Mouse (Mus musculus) heart, embryonic 14.5 days (tissue): ENCODE data around the gene Nrip1. TPM values are rescaled to one million over a fixed set of nuclear protein-coding genes. Genes with fewer than 3 reads are reported as not detected.

Experiments used
- ATAC-seq: fragments of 200-750 bp; cut with Nextera tagmentation; 2 replicates; pipeline ENCODE4 v1.8.0; 2017; ENCODE audit warnings: low read depth, moderate TSS enrichment; ENCODE audit not compliant: insufficient number of reproducible peaks, insufficient read depth, low FRiP score
- H3K27ac ChIP-seq, 2 experiments: fragments of 200-500 bp in 1 of 2; fragments of 300-500 bp in 1 of 2; sonication (generic) in 1 of 2; replicated peaks in 1 of 2; 2 replicates each; pipeline ENCODE4 v1.5.1; 2012 to 2014; ENCODE audit warnings: low read depth in 2 of 2, low read length in 2 of 2, control low read depth in 1 of 2, mild to moderate bottlenecking in 1 of 2, mixed read lengths in 1 of 2; ENCODE audit not compliant: control insufficient read depth in 1 of 2, insufficient read depth in 1 of 2
- H3K27me3 ChIP-seq: fragments of 300-500 bp; sonication (generic); 2 replicates; pipeline ENCODE4 v1.6.1; 2014; ENCODE audit warnings: mild to moderate bottlenecking, low read length, control low read depth; ENCODE audit not compliant: control insufficient read depth, insufficient read depth
- H3K36me3 ChIP-seq: fragments of 300-500 bp; sonication (generic); 2 replicates; pipeline ENCODE4 v1.6.1; 2014; ENCODE audit warnings: mild to moderate bottlenecking, control low read depth, low read length, mixed read lengths; ENCODE audit not compliant: control insufficient read depth, insufficient read depth
- H3K4me1 ChIP-seq, 2 experiments: fragments of 200-500 bp in 1 of 2; fragments of 300-500 bp in 1 of 2; sonication (generic) in 1 of 2; 2 replicates each; pipeline ENCODE4 v1.6.1; 2012 to 2014; ENCODE audit warnings: low read length in 2 of 2, control low read depth in 1 of 2, mixed read lengths in 1 of 2; ENCODE audit not compliant: control insufficient read depth in 2 of 2, insufficient read depth in 2 of 2
- H3K4me2 ChIP-seq: fragments of 300-500 bp; sonication (generic); 2 replicates; pipeline ENCODE4 v1.6.1; 2014; ENCODE audit warnings: mild to moderate bottlenecking, low read length
- H3K4me3 ChIP-seq, 2 experiments: fragments of 200-500 bp in 1 of 2; fragments of 300-500 bp in 1 of 2; sonication (generic) in 1 of 2; 2 replicates each; pipeline ENCODE4 v1.5.1; 2012 to 2014; ENCODE audit warnings: low read length in 2 of 2, mild to moderate bottlenecking in 2 of 2, control low read depth in 1 of 2, low read depth in 1 of 2, moderate library complexity in 1 of 2; ENCODE audit not compliant: control insufficient read depth in 1 of 2, insufficient read depth in 1 of 2
- H3K9ac ChIP-seq: fragments of 300-500 bp; sonication (generic); 2 replicates; pipeline ENCODE4 v1.6.1; 2014; ENCODE audit warnings: mild to moderate bottlenecking, low read length
- H3K9me3 ChIP-seq: fragments of 300-500 bp; sonication (generic); 2 replicates; pipeline ENCODE4 v1.6.1; 2016; ENCODE audit warnings: low read length, control low read depth; ENCODE audit not compliant: control insufficient read depth
- WGBS: fragments of 180-500 bp; shearing (Covaris S2); extraction: QIAGEN DNeasy Blood & Tissue Kit; methylation state at CpG from one replicate; pipeline ENCODE4 v1.1.7; 2014; 5-methylcytosine and 5-hydroxymethylcytosine counted together
- polyA plus RNA-seq: library from polyadenylated mRNA; unstranded; fragments of >200 nt; fragmentation: Nextera tagmentation; extraction: Ambion mirVana; gene quantifications from 2 replicates; pipeline ENCODE4 v1.2.1, GENCODE M21; 2014

Nrip1 gene
- polyA plus RNA-seq, 1 experiment from 2014 or later = 20.8 TPM

GRCm38 (mm10) chr16:76293765-76294463 is 79.7 kb downstream of the Nrip1 start:
- no peaks in the 10 kb centered on the region for H3K27me3 ChIP-seq
- H3K36me3 ChIP-seq = peaks cover 51% of the 10 kb centered on the region
- H3K4me2 ChIP-seq = peak overlapping the region; percentile 9; the same call in 1 of the 2 replicates
- no peak overlapping the region for H3K4me3 ChIP-seq
- H3K9me3 ChIP-seq = no peaks in the 10 kb centered on the region
- 45% methylated on average over 20 of the region's 20 CpGs for WGBS
- H3K27ac ChIP-seq = peak overlapping the region; percentile 19 to 68
- H3K4me1 ChIP-seq = peaks cover 18 to 28% of the 10 kb centered on the region in 2 experiments
- peak; percentile 80 for ATAC-seq
- no peak overlapping the region; the same call in 1 of the 2 replicates for H3K9ac ChIP-seq

GRCm38 (mm10) chr16:76293176-76293575 is 80.5 kb downstream of the Nrip1 start:
- Histone ChIP-seq H3K4me2 (peak overlapping the region; percentile 9; the same call in 1 of the 2 replicates), H3K9ac (no peak overlapping the region), H3K27ac (no peak overlapping the region), H3K4me3 (no peak overlapping the region), H3K4me1 (peaks cover 18 to 26% of the 10 kb centered on the region in 2 experiments), H3K9me3 (no peaks in the 10 kb centered on the region), H3K27me3 (no peaks in the 10 kb centered on the region), H3K36me3 (peaks cover 51% of the 10 kb centered on the region)
- 93% methylated on average over 21 of the region's 21 CpGs for WGBS
- ATAC-seq = no peak

GRCm38 (mm10) chr16:76292656-76293055 is 81.0 kb downstream of the Nrip1 start:
- Histone ChIP-seq H3K9me3 (no peaks in the 10 kb centered on the region), H3K4me3 (no peak overlapping the region), H3K4me1 (peaks cover 18 to 21% of the 10 kb centered on the region in 2 experiments), H3K9ac (no peak overlapping the region), H3K4me2 (no peak overlapping the region), H3K27ac (no peak overlapping the region), H3K36me3 (peaks cover 51% of the 10 kb centered on the region), H3K27me3 (no peaks in the 10 kb centered on the region)
- WGBS = 80% methylated on average over 15 of the region's 15 CpGs
- ATAC-seq = no peak

DNA sequence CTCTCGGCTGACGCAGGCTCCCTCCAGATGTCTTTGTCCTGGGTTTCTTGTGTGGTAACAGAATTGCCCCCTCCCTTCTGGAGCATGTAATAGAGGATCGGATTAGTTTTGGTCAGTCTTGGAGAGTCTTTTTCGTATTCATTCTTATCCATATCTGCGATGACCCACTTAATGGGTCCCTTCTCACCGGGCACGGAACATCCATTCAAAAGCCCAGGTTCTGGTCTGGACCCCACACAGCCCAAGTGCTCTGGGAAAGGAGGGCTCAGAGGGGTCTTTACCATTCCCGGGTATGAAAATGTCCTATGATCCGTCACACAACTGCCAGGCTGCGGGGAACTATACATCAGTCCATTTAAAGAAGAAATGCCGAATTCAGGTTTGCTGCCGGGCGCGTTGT is 82.3 kb downstream of the Nrip1 start:
- Histone ChIP-seq H3K36me3 (peaks cover 51% of the 10 kb centered on the region), H3K4me3 (no peak overlapping the region), H3K4me2 (no peak overlapping the region), H3K9ac (no peak overlapping the region), H3K4me1 (peaks cover 18 to 21% of the 10 kb centered on the region in 2 experiments), H3K9me3 (no peaks in the 10 kb centered on the region), H3K27ac (no peak overlapping the region), H3K27me3 (no peaks in the 10 kb centered on the region)
- WGBS = 94% methylated on average over 14 of the region's 14 CpGs
- no peak for ATAC-seq

DNA sequence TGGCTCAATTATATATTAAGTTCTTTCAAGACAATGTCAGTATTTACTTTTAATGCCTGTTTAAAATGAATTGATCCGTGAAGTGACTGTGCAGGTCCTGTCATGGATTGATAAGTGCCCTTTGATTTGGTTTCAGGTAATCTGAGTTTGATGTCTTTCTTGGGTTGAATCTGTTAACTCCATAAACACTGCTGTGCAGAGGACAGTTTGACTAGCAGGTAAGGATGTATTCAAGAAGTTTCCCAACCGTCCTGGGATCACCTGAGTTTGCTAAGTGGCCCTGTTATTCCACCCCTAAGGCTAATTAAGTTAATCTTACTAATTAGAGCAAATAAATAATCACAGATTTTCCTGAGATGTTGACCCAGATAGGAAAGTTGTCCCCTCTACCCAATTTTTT is 84.1 kb downstream of the Nrip1 start:
- H3K27me3 ChIP-seq = no peaks in the 10 kb centered on the region
- peaks cover 51% of the 10 kb centered on the region for H3K36me3 ChIP-seq
- peaks cover 13 to 15% of the 10 kb centered on the region in 2 experiments for H3K4me1 ChIP-seq
- H3K4me2 ChIP-seq = no peak overlapping the region
- no peaks in the 10 kb centered on the region for H3K9me3 ChIP-seq
- no peak overlapping the region for H3K4me3 ChIP-seq
- no peak for ATAC-seq
- H3K9ac ChIP-seq = no peak overlapping the region
- 90% methylated on average over 2 of the region's 2 CpGs for WGBS
- no peak overlapping the region for H3K27ac ChIP-seq

- no peak overlapping the region for H3K9ac ChIP-seq
- no peaks in the 10 kb centered on the region for H3K36me3 ChIP-seq
- H3K9me3 ChIP-seq = no peaks in the 10 kb centered on the region
- H3K27ac ChIP-seq = no peak overlapping the region
- H3K4me2 ChIP-seq = no peak overlapping the region
- H3K4me1 ChIP-seq = no peaks in the 10 kb centered on the region
- no peaks in the 10 kb centered on the region for H3K27me3 ChIP-seq
- no peak for ATAC-seq
- 48% methylated on average over 3 of the region's 3 CpGs for WGBS
- no peak overlapping the region for H3K4me3 ChIP-seq
Observed at GRCm38 (mm10) chr16:76283796-76284195, 89.8 kb downstream of the Nrip1 start.

DNA sequence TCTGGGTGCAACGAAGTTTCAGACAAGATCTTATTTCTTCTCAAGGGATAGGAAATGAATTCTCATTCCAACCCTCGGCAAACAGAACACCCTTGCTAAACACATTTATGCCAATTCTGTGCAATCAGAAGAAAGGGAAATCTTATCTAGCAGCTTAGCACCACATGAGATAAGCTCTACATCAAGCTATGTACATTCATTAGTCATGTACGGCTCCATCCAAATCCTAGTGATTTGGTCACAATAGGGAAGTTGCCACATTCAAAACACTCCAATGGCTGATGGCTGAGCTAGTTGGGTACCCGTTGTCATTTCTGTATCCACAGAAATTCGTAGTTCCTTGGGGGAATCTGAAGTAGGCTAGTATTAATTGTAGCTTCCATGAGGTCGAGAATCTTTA is 91.8 kb downstream of the Nrip1 start:
- H3K4me1 ChIP-seq = no peaks in the 10 kb centered on the region
- H3K27ac ChIP-seq = no peak overlapping the region
- no peak overlapping the region for H3K4me2 ChIP-seq
- 54% methylated on average over 6 of the region's 6 CpGs for WGBS
- no peak overlapping the region for H3K4me3 ChIP-seq
- no peak overlapping the region for H3K9ac ChIP-seq
- no peaks in the 10 kb centered on the region for H3K27me3 ChIP-seq
- H3K36me3 ChIP-seq = no peaks in the 10 kb centered on the region
- no peak for ATAC-seq
- no peaks in the 10 kb centered on the region for H3K9me3 ChIP-seq

DNA sequence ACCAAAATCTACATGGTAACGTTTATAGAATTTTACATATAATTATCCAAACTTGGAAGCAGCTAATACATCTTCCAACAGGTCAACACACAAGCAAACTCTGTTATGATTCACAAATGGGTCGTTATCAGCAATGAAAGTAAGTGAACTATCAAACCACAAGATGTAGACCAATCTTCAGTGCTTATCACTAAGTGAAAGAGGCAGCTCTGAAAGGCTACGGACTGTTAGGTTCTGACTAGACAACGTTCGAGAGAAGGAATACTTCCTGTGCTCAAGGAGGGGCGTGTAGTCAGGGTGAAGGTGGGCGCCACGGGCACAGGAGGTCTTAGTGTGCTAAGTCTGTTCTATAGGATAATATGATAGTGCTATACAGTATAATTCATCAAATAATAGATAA is 93.3 kb downstream of the Nrip1 start:
- H3K4me1 ChIP-seq = no peaks in the 10 kb centered on the region

More for the DNA sequence above, 93.3 kb downstream of the Nrip1 start:
- Histone ChIP-seq H3K9me3 (no peaks in the 10 kb centered on the region), H3K36me3 (no peaks in the 10 kb centered on the region), H3K4me2 (no peak overlapping the region), H3K27ac (no peak overlapping the region), H3K4me3 (no peak overlapping the region), H3K9ac (no peak overlapping the region), H3K27me3 (no peaks in the 10 kb centered on the region)
- WGBS = 73% methylated on average over 8 of the region's 8 CpGs
- no peak for ATAC-seq
